Mouse (Mus musculus) intestine, postnatal 0 days (tissue): ENCODE data around the gene Ffar4. TPM values are rescaled to one million over a fixed set of nuclear protein-coding genes. Genes with fewer than 3 reads are reported as not detected.

Source experiments
- ATAC-seq: fragments of 200-750 bp; cut with Nextera tagmentation; 2 replicates; pipeline ENCODE4 v1.8.0; 2017; ENCODE audit warnings: mild to moderate bottlenecking, moderate TSS enrichment, moderate library complexity
- H3K27ac ChIP-seq: fragments of 300-500 bp; sonication (generic); 2 replicates; pipeline ENCODE4 v1.5.1; 2014; ENCODE audit warnings: mild to moderate bottlenecking, low read depth, low read length, moderate library complexity
- H3K27me3 ChIP-seq: fragments of 300-500 bp; sonication (generic); replicated peaks from 2 replicates; pipeline ENCODE4 v1.6.1; 2014; ENCODE audit warnings: low read length, mixed read lengths; ENCODE audit not compliant: control insufficient read depth, insufficient read depth
- H3K36me3 ChIP-seq: fragments of 300-500 bp; sonication (generic); 2 replicates; pipeline ENCODE4 v1.6.1; 2014; ENCODE audit warnings: mild to moderate bottlenecking, moderate library complexity; ENCODE audit not compliant: control insufficient read depth, insufficient read depth
- H3K4me1 ChIP-seq: fragments of 300-500 bp; sonication (generic); replicated peaks from 2 replicates; pipeline ENCODE4 v1.6.1; 2014; ENCODE audit warnings: antibody characterized with exemption, low read length, mixed read lengths; ENCODE audit not compliant: control insufficient read depth, insufficient read depth
- H3K4me2 ChIP-seq: fragments of 300-500 bp; sonication (generic); replicated peaks from 2 replicates; pipeline ENCODE4 v1.6.1; 2014; ENCODE audit warnings: low read depth, mild to moderate bottlenecking, moderate library complexity
- H3K4me3 ChIP-seq: fragments of 300-500 bp; sonication (generic); 2 replicates; pipeline ENCODE4 v1.5.1; 2014; ENCODE audit warnings: low read depth, low read length
- H3K9ac ChIP-seq: fragments of 300-500 bp; sonication (generic); 2 replicates; pipeline ENCODE4 v1.6.1; 2014; ENCODE audit warnings: mild to moderate bottlenecking, low read depth, low read length
- H3K9me3 ChIP-seq: fragments of 300-500 bp; sonication (generic); 2 replicates; pipeline ENCODE4 v1.6.1; 2016; ENCODE audit warnings: mixed run types; ENCODE audit not compliant: control insufficient read depth
- CTCF ChIP-seq: sonication (generic); IDR thresholded peaks from 2 replicates; pipeline ENCODE4 v1.5.1; 2016; ENCODE audit warnings: low read depth, mild to moderate bottlenecking, control low read depth, antibody characterized with exemption, moderate library complexity
- WGBS: fragments of 180-500 bp; shearing (Covaris S2); extraction: QIAGEN DNeasy Blood & Tissue Kit; methylation state at CpG from one replicate; pipeline ENCODE4 v1.1.7; 2014; 5-methylcytosine and 5-hydroxymethylcytosine counted together
- polyA plus RNA-seq: library from polyadenylated mRNA; unstranded; fragments of >200 nt; fragmentation: Nextera tagmentation; extraction: Ambion mirVana; gene quantifications from 2 replicates; pipeline ENCODE4 v1.2.1, GENCODE M21; 2015

The Ffar4 gene
- polyA plus RNA-seq, 1 experiment from 2014 or later, result 5.3 TPM

DNA sequence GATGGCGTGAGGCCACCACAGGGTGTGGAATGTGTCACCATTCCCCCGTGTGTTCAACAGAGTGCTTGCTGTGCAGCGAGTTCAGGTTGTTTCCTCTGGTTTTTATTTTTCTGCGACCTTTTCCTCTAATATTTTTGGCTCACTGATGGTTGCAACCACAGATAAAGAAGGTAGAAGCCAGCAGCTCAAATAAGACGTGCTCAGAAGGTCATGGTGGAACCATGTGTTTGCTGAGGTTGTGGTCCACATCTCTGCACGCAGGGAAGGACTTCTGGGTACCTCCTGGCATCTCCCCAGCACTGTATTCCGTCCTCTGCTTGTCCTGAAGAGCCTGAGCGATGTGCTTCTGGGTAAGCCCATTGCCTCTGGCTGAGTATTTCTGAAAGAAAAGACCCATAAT, 29.8 kb downstream of the Ffar4 start:
- peaks cover 20% of the 10 kb centered on the region; the same call in 1 of the 2 replicates for H3K27me3 ChIP-seq
- no peak overlapping the region for H3K27ac ChIP-seq
- H3K4me3 ChIP-seq, result no peak overlapping the region
- 64% methylated on average over 8 of the region's 8 CpGs for WGBS
- H3K4me2 ChIP-seq, result no peak overlapping the region
- no peaks in the 10 kb centered on the region for H3K36me3 ChIP-seq
- ATAC-seq, result no peak
- no peaks in the 10 kb centered on the region for H3K4me1 ChIP-seq
- no peaks in the 10 kb centered on the region for H3K9me3 ChIP-seq
- TF ChIP-seq CTCF, result no peak
- no peak overlapping the region for H3K9ac ChIP-seq

DNA sequence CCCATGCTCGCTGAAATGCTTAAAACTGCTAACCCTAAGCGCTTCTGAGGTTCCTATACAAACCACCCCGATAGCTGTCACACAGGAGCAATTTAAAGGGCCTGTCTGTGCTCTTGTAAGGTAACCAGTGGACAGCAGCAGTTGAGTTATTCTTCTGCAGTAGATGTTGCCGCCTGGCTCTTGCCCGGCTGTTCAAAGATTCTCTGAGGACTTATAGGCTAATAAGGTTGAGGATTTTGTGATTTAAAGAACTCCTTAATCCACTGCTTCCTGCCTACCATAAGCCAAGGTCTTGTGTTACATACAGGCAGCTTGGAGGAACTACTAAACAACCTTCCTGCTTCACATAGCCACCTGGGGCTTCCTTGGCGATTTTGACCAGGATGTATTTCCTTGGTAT, 35.6 kb downstream of the Ffar4 start, which contains the start of gene Pde6c:
TSS of gene Pde6c (plus strand) at position 301 of the 400 bp plus-strand sequence.
- H3K4me2 ChIP-seq, result no peak within 1 kb of the TSS
- no peaks in the 10 kb centered on the region for H3K4me1 ChIP-seq
- H3K9ac ChIP-seq, result no peak within 1 kb of the TSS
- TF ChIP-seq CTCF, result no peak
- no peak within 1 kb of the TSS for H3K4me3 ChIP-seq
- ATAC-seq, result no peak
- H3K9me3 ChIP-seq, result no peaks in the 10 kb centered on the region
- 85% methylated on average over 6 of the region's 6 CpGs for WGBS
- H3K27me3 ChIP-seq, result no peaks in the 10 kb centered on the region; the same call in 1 of the 2 replicates
- no peaks in the 10 kb centered on the region for H3K36me3 ChIP-seq
- no peak within 1 kb of the TSS for H3K27ac ChIP-seq

DNA sequence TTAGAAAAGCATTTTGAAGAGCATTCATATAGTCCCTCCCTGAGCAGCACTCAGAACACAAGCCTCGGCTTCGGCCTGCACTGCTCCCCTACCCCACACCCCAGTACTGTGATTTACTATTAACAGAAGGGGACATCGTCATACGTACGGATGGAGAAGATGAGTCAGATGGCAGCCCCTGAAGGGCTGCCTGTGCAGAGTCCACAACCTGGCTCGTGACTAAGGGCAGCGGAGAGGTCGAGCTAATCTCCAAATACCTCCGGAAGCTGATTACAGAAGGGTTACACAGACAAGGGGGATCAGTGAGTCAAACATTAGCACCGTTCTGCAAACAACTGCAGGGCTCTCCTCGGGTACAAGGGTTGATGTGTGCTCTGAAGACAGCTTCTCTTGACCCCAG, 37.1 kb downstream of the Ffar4 start:
- WGBS, result 25% methylated on average over 11 of the region's 11 CpGs
- Histone ChIP-seq H3K27ac (no peak overlapping the region), H3K4me3 (no peak overlapping the region), H3K9ac (no peak overlapping the region), H3K9me3 (no peaks in the 10 kb centered on the region), H3K27me3 (no peaks in the 10 kb centered on the region; the same call in 1 of the 2 replicates), H3K4me2 (no peak overlapping the region), H3K4me1 (no peaks in the 10 kb centered on the region), H3K36me3 (no peaks in the 10 kb centered on the region)
- no peak for TF ChIP-seq CTCF
- 0 out of 2 replicates have a peak, but pooled peaks have one; percentile 28 for ATAC-seq

DNA sequence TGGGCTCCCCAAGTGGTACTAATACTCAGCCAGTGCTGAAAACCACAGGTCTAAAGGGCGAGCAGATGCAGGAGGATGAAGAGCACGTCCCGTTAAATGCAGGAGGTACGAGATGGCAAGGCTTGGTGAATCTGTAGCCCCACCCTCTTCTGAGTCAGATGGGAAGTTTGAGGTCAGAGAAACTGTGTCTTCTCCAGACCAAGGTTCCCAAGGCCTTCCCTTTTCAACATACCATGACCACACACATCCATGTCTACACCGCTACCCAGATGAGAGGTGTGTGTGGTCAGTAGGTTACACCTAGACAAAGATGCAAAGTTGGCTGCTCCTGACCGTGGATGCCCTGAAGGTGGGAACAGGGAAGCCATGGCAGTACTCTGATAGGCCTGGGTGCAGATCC, 37.9 kb downstream of the Ffar4 start:
- no peak overlapping the region for H3K9ac ChIP-seq
- no peaks in the 10 kb centered on the region; the same call in 1 of the 2 replicates for H3K27me3 ChIP-seq
- H3K36me3 ChIP-seq, result no peaks in the 10 kb centered on the region
- H3K4me3 ChIP-seq, result no peak overlapping the region
- WGBS, result 63% methylated on average over 6 of the region's 6 CpGs
- no peak overlapping the region for H3K27ac ChIP-seq
- H3K9me3 ChIP-seq, result no peaks in the 10 kb centered on the region
- TF ChIP-seq CTCF, result no peak
- ATAC-seq, result no peak
- H3K4me2 ChIP-seq, result no peak overlapping the region
- H3K4me1 ChIP-seq, result no peaks in the 10 kb centered on the region

DNA sequence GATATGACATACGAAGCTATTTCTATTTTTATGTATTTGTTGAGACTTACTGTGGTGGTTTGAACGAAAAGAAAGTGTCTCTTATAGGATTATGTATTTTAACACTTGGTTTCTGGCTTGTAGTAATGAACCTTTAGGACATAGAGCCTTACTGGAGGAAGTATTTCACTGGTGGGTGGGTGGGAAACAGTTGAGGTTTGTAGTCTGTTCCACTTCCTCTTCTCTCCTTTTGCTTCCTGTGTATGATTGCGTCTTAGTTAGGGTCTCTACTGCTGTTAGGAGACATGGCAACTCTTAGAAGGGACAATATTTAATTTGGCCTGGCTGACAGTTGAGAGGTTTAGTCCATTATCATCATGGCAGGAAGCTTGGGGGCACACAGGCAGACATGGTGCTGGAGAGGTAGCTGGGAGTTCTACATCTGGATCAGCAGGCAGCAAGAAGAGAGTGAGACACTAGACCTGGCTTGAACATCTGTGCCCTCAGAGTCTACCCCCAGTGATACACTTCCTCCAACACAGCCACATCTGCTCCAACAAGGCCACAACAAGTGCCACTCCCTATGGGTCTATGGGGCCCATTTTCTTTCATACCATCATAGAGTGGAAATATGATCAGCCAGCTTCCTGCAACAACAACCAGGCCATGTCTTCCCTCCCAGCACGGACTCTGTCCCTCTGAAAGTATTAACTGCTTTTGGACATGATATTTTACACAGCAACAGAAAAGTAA, 46.8 kb downstream of the Ffar4 start:
- H3K9ac ChIP-seq, result no peak overlapping the region
- H3K36me3 ChIP-seq, result no peaks in the 10 kb centered on the region
- H3K4me2 ChIP-seq, result no peak overlapping the region
- H3K4me1 ChIP-seq, result no peaks in the 10 kb centered on the region
- no peak overlapping the region for H3K27ac ChIP-seq
- no peak for TF ChIP-seq CTCF
- no peaks in the 10 kb centered on the region for H3K27me3 ChIP-seq
- no peak overlapping the region for H3K4me3 ChIP-seq
- no peaks in the 10 kb centered on the region for H3K9me3 ChIP-seq
- ATAC-seq, result no peak
- 70% methylated on average over 4 of the region's 4 CpGs for WGBS

DNA sequence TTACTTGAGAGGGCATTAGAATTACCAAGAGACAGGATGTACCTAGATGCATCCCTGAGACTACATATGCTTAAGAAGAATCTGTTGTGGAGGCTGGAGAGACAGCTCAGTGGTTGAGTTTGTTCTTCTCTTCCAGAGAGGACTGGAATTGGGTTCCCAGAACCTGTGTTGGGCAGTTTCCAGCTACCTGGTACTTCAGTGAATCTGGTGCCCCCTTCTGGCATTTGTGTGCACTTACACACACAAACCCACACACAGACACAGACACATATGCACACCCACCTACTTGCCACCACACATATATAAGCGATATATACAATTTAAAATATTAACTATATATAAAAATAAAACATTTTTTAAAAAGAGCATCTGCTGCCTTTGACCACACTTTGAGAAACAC, 59.4 kb downstream of the Ffar4 start:
- Histone ChIP-seq H3K4me3 (no peak overlapping the region), H3K9me3 (no peaks in the 10 kb centered on the region), H3K4me2 (no peak overlapping the region), H3K4me1 (no peaks in the 10 kb centered on the region), H3K27ac (no peak overlapping the region), H3K36me3 (no peaks in the 10 kb centered on the region), H3K27me3 (no peaks in the 10 kb centered on the region), H3K9ac (no peak overlapping the region)
- 100% methylated on average over 1 of the region's 1 CpGs for WGBS
- TF ChIP-seq CTCF, result 0 out of 2 replicates have a peak, but pooled peaks have one; percentile 9
- no peak for ATAC-seq
